Mouse (Mus musculus): ENCODE measurements around the gene Als2cl.

The Als2cl gene

DNA sequence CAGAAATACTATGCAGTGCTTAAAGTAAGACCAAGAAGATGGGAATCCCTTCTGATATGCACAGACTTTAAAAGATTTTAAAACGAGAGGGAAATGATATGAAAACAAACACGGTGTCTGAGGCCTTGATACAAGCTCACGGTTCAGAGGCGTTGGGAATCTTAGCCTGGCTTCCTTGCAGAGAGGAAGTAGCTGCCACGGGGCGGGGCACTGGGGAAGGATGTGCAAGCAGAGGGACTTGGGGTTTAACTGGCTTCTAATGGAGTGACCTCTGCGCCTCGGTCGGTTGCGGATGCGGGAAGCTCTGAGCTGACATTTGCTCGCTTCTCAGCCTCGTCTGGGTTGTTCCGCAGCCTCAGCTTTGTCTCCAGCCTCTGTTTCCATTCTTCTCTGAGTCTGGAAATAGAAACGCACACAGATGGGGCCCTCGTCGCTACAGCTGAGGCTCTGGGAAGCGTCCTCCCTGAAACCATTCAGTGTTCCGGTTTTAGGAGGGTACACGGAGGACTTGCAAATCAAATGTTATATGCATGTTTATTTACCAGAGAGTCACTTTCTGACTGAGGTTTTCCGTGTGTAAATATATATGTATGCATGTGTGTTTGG is 35.1 kb downstream of the Als2cl start:
- DNase-seq (ENCODE audit: extremely low read depth, insufficient read length, low spot score) = no peak

- no peak for DNase-seq (ENCODE audit: extremely low read depth, insufficient read length, low spot score)
Observed at GRCm38 (mm10) chr9:110915466-110915865, 35.8 kb downstream of the Als2cl start.

DNA sequence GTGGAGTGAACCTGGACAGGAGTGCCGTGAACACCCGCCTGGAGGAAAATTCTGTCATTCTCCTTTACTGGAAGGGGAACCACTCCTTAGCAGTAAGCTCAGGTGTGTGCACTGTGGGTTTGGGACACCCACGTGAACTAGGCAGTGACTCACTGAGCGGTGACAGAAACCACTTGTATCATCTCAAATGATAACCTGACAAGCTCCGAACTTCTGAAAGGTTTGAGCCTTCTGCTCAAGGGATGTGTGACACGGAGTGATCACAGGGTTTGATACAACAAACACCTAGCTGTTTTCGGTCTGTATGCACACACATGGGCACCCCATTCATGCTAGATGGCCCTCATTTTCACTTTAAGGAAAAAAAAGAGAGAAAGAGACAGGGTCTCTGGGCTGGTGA is 37.1 kb downstream of the Als2cl start, which contains the start of gene Fam240a:
Gene Fam240a (minus strand): TSS at position 76 of the 400 bp plus-strand sequence.
- no peak for DNase-seq (ENCODE audit: extremely low read depth, insufficient read length, low spot score)

- DNase-seq (ENCODE audit: extremely low read depth, insufficient read length, low spot score) = no peak
Observed at GRCm38 (mm10) chr9:110920665-110921419, 41.2 kb downstream of the Als2cl start.

DNA sequence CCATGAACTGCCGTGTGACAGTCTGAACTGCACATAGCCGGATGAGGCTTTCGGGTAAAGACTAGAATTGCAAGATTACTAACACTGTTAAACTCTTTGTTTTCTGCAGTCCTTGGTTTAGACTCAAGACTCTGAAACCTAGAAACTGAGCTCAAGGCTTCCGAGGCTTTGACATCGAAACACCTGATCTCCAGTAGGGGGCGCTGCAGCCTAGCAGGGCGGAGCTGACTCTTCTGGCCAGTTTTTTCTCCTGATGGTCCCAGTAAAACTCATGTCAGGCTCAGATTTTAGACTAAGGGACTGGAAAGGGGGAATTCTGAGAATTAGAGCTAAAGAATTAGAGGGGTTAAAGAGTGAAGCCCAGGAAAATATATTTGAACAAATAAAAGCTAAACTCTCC is 43.1 kb downstream of the Als2cl start:
- no peak for DNase-seq (ENCODE audit: extremely low read depth, insufficient read length, low spot score)

GRCm38 (mm10) chr9:110931573-110931972 is 51.9 kb downstream of the Als2cl start:
- peak; percentile 25 for DNase-seq (ENCODE audit: extremely low read depth, insufficient read length, low spot score)

DNA sequence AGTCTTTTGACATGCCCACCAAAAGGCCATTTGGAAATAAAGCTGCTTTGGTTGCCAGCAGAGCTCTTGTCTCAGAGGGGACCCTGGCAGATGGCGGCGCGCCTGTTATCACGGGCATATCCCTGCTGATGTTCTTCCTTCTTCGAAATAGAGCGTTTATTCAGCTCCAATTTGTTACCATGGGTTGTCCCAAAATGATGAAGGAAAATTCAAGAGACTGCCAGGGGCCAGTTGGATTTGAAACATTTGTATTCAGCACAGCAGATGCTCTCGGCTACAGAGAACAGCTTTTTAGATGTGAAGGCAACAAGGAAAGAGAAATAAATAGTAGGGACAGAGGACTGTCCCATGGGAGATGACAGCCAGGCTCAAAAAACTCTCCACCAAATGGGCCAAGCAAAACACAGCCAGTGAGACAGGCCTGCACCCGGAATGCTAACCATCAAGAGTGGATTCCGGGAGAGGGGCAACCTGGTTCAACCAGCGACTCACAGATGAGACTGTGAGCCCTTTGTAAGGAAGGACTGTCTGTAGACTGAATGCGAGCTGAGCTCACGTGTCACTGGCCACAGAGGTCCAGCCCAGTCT is 54.3 kb downstream of the Als2cl start:
- DNase-seq (ENCODE audit: extremely low read depth, insufficient read length, low spot score) = no peak

DNA sequence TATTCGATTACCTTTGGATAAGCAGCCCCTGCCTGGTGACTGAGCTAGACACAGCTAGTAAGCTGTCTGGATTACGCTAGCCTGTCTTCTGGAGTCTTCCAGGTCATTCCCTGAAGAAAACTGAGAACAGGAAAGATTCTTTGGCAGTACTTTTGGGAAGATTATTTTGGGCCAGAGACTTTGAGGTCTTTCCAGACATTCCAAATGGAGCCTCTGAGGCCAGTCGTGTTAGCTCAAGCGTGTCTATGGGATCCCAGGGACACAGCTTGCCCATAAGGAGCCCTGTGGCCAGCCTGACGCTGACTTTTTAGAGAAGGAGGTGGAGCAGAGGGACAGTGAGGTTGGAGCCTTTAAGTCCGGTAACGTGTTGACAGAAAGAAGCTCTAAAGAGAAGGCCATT is 56.3 kb downstream of the Als2cl start:
- no peak for DNase-seq (ENCODE audit: extremely low read depth, insufficient read length, low spot score)

DNA sequence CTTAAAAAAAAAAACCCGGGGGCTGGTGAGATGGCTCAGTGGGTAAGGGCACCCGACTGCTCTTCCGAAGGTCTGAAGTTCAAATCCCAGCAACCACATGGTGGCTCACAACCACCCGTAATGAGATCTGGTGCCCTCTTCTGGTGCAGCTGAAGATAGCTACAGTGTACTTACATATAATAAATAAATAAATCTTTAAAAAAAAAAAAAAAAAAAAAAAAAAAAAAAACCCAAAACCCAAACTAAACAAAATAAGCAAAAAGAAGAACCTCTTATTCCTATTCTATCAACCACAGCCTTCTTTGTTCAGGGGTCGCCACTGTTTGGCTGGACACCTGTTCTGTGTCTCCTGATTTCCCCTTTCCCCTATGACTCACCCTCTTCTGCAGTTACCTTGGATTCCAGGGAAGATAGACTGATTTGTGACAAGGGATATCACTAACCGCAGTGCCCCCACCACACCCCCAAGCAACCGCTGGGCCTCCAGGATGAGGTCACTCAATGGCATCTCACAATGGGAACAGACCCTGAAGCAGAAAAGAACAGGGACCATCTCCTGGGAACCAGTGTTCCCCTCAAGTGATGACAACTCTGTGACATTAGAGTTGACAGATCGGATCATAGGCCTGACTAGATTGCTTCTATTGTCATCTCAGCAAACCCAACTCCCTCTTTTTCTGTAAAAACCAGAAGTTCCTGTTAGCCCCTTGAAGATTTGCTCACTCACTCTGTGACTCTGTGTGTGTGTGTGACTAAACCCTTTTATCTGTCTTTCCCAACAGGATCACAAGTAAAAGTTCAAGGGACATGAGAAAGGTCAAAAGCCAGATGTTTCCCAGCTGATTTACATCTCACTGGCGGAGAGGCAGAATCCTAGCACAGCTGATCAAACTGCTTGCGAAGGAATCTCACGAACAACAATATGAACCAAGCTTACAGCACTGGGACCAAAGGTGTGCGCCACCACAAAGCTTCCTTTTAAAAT is 58.1 kb downstream of the Als2cl start:
- no peak for DNase-seq (ENCODE audit: extremely low read depth, insufficient read length, low spot score)

DNA sequence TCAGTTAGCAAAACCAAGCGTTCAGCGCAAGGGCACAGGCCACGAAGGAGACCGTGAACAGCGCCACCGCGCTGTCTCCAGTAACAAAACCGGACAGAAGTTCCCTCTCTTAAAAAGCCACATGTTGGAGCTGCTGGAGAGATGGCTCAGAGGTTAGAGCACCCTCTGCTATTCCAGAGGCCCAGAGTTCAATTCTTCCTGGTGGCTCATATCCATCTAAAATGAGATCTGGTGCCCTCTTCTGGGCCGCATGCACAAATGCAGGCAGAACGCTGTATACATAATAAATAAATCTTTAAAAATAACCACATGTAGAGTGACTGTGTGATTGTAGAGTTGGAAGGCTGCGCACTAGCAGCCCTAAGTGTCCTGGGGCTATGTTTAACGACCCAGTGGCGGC is 64.6 kb downstream of the Als2cl start:
- no peak for DNase-seq (ENCODE audit: extremely low read depth, insufficient read length, low spot score)

DNA sequence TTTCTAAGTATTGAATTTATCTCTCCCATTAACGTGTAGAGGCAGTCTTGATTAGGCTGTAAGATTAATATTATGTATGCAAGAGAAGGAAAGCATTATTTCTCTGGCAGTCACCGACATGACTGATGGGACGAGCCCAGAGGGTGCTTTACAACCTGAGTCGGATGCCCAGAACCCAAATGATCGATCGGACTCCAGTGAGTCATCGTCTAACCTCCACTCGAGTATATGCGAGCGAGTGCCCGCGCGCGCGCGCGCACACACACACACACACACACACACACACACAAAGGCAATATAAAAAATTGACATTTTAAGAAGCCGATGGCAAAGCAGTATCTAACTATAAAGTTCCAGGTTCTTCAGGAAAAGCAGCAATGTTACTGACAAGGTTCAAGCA is 65.7 kb downstream of the Als2cl start:
- no peak for DNase-seq (ENCODE audit: extremely low read depth, insufficient read length, low spot score)

DNA sequence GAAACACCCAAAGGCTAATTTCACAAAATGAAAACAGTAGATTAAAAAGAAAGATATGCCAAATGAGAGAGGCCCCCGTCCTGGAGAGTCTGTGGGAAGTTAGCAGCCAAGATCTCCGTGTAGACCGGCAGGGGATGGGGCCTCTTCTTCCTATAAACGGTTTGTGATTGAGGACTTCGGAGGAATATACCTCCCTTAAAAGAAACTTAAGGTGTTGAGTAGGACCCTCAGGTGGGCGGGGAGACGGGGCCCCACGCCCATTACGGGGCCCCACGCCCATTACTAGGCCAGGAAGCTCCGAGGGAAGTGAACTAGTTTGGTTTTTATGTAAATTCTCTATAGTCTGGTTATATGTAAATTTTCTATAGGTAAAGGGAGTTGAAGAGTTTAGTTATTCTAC is 66.3 kb downstream of the Als2cl start, which contains the start of gene Tdgf1:
Gene Tdgf1 (minus strand): TSS at position 233 of the 400 bp plus-strand sequence.
- DNase-seq (ENCODE audit: extremely low read depth, insufficient read length, low spot score) = no peak

DNA sequence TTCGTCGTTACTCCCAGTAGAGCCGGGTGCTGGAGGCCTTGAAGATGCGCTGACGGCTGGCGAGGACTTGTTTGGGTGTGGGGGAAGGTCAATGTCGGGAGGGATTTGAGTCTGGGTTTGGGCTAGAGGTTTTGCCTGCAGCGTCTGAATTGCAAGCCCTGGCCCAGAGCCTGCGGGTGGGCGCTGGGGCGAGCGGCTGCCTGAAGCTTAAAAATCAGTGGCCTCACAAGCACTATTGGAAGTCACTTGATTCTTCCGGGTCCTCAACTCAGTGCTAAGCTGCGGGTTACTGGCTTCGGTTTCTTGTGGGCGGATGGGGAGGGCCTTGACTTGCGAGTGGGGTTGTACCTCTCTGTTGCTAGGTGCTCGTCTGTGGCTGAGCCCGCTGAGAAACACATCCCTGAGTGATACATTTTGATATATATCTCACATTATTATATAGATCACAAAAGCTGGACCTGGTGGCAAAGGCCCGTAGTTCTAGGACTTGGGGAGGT is 66.9 kb downstream of the Als2cl start:
- DNase-seq (ENCODE audit: extremely low read depth, insufficient read length, low spot score) = no peak

DNA sequence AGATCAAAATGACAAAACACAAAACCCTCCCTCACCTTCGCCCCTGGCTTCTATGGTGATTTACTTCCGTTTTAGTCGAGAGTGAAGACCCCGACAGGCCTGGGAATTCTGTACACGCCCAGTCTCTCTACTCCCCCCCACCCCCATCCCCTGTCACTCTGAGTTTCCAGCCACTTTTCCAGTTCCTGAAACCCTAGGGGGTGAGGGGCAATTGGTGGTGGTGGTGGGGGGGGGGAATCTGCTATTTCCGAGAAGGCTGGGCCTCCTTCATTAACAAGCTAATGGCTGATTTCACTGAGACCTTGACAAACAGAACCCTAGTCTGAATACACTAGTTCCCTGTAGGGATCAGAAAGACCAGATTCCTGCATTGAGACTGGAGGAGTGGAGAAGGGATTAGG is 67.6 kb downstream of the Als2cl start:
- no peak for DNase-seq (ENCODE audit: extremely low read depth, insufficient read length, low spot score)

- no peak for DNase-seq (ENCODE audit: extremely low read depth, insufficient read length, low spot score)
Observed at GRCm38 (mm10) chr9:110947900-110948299, 68.2 kb downstream of the Als2cl start.

GRCm38 (mm10) chr9:110948813-110949310 is 69.2 kb downstream of the Als2cl start:
- DNase-seq (ENCODE audit: extremely low read depth, insufficient read length, low spot score) = no peak

- DNase-seq (ENCODE audit: extremely low read depth, insufficient read length, low spot score) = no peak
Observed at GRCm38 (mm10) chr9:110950109-110950508, 70.4 kb downstream of the Als2cl start.
